Mouse (Mus musculus) olfactory bulb, adult 2 months (tissue): Measurements from ENCODE around the gene Cd24a. TPM values are rescaled to one million over a fixed set of nuclear protein-coding genes. Genes with fewer than 3 reads are reported as not detected.
A peak's percentile ranks its signal among the peaks of the same experiment; 100 is the strongest.

ENCODE experiments used
- H3K27ac ChIP-seq: fragments of 200-500 bp; 2 replicates; pipeline ENCODE4 v1.5.1; 2012; ENCODE audit warnings: low read depth, low read length; ENCODE audit not compliant: insufficient read depth
- H3K4me1 ChIP-seq: fragments of 200-500 bp; 2 replicates; pipeline ENCODE4 v1.6.1; 2012; ENCODE audit warnings: low read length; ENCODE audit not compliant: control insufficient read depth, insufficient read depth
- H3K4me3 ChIP-seq: fragments of 200-500 bp; 2 replicates; pipeline ENCODE4 v1.5.1; 2012; ENCODE audit warnings: mild to moderate bottlenecking, low read depth, low read length, moderate library complexity; ENCODE audit not compliant: insufficient read depth
- CTCF ChIP-seq: fragments of 200-500 bp; IDR thresholded peaks from 2 replicates; pipeline ENCODE4 v1.5.1; 2012; ENCODE audit warnings: low read depth, mild to moderate bottlenecking, low read length, moderate library complexity; ENCODE audit not compliant: insufficient read depth
- POLR2A ChIP-seq: fragments of 200-500 bp; IDR thresholded peaks from 2 replicates; pipeline ENCODE4 v1.6.1; 2012; ENCODE audit warnings: mild to moderate bottlenecking, low read depth, low read length, moderate library complexity; ENCODE audit not compliant: insufficient read depth
- WGBS: fragments of 180-500 bp; shearing (Covaris S2); methylation state at CpG from one replicate; pipeline ENCODE4 v1.1.7; 2018; 5-methylcytosine and 5-hydroxymethylcytosine counted together
- polyA plus RNA-seq: library from polyadenylated mRNA; stranded (reverse); fragments of >200 nt; gene quantifications from 2 replicates; pipeline ENCODE4 v1.2.4, GENCODE M21; 2012; ENCODE audit warnings: low replicate concordance; ENCODE audit not compliant: missing spikeins, insufficient read depth, insufficient read length

The Cd24a gene
- polyA plus RNA-seq, 1 experiment = not detected

DNA sequence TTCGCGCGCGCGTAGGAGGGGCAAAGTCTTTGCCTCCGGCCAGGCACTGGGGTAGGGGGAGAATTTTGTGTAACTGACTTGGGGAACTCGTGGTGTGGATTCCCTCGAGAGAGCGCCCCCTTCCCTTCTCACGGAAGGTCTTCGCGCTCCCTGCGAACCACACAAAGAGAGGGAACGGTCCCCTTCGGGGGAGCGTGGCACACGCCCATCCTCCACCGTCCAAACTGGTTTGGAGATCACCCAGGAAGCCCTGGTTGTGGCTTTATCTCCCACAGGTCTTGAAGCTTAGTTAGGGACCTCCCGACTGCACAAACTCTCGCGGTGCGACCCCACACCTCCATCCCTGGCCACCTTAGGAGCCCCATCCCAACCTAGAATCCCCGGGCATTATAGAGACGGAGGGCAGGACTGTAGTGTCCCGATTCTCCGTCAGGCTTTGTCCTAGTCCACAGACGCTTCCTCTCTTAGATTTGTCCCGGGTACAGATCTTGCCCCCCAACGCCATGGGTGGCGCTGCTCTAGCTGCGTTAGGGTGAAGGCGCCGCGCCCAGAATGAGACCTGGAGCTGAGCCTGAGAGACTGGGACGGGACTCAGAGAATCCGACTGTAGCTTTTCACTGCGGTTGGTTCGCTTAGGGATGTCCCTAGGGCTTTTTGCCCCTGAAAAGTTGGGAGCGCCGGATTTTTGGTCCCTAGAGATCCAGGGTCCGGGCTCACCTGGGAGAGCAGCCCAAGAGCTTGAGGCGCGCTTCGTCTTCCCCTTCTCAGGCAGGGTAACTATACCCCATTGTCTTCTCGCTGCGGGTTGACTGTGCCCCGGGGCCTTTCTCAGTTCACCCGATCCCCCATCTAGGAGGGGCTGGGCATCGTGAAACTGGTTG is 1.5 kb downstream of the Cd24a start:
- WGBS = under 1% methylated on average over 49 of the region's 49 CpGs
- Histone ChIP-seq H3K4me3 (peak overlapping the region; percentile 54), H3K4me1 (peaks cover 15% of the 10 kb centered on the region), H3K27ac (peak overlapping the region; percentile 9; the same call in 1 of the 2 replicates)
- no peak for TF ChIP-seq POLR2A
- TF ChIP-seq CTCF = no peak

- WGBS = 4% methylated on average over 15 of the region's 15 CpGs
- H3K4me1 ChIP-seq = peaks cover 15% of the 10 kb centered on the region
- peak overlapping the region; percentile 46 for H3K4me3 ChIP-seq
- H3K27ac ChIP-seq = no peak overlapping the region
- TF ChIP-seq CTCF = no peak
These were observed 2.6 kb downstream of the Cd24a start for GRCm38 (mm10) chr10:43580649-43581078.

DNA sequence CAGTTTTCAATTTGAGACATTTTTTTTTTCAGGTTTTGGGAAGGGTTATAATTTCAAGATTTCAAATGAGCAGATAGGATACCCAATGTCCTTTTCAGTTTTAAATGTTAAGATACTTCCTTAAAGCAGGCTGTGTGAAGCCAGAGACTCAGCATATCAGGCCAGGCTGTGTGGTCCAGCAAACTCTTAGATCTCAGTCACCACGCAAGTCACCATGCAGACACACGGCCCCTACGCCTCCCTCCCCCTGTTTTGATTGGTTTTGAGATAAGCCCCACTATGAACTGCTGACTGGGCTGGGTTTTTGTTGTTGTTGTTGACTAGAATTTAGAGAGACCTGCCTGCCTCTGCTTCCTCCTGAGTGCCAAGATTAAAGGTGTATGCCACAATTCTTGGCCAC is 3.2 kb downstream of the Cd24a start:
- 82% methylated on average over 3 of the region's 3 CpGs for WGBS
- no peak overlapping the region for H3K27ac ChIP-seq
- H3K4me1 ChIP-seq = peaks cover 15% of the 10 kb centered on the region
- H3K4me3 ChIP-seq = no peak overlapping the region; the same call in 1 of the 2 replicates
- no peak for TF ChIP-seq CTCF
- TF ChIP-seq POLR2A = no peak

- peaks cover 10% of the 10 kb centered on the region for H3K4me1 ChIP-seq
- TF ChIP-seq POLR2A (no peak), CTCF (no peak)
- 92% methylated on average over 4 of the region's 4 CpGs for WGBS
- no peak overlapping the region for H3K27ac ChIP-seq
- H3K4me3 ChIP-seq = no peak overlapping the region
These were observed 6.5 kb downstream of the Cd24a start for GRCm38 (mm10) chr10:43584538-43584937.

DNA sequence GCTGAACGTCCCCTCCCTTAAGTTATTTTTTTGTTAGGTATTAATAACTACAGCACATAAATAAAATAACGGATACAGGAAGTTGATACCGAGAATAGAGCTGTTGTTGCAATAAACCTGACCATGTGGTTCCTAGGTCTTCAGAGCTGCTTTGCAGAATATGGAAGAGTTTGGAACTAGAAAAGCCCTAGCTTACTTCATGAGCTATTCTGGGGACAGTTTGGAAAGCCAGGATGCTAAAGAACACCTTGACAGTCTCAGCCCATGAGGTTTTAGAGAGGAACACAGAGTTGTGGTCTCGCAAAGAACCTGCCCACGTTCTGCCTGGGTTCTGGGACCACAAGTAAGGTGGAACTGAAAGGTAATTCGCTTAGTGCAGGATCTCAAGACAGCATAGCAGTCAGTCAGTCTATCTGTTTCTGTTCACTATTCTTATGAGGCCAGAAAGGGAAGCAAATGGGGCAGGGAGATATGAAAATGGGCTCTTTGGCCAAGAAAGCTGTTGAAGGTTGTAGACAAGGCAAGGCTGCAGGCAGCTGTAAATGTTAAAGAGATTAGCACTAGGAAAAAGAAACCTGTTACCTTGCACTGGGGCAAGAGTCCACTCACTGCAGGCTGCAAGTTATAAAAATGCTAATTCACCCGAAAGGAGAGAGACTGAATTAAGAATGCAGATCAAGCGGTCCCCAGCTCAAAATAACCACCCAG is 10.5 kb downstream of the Cd24a start:
- 78% methylated on average over 8 of the region's 8 CpGs for WGBS
- H3K27ac ChIP-seq = no peak overlapping the region
- no peaks in the 10 kb centered on the region for H3K4me1 ChIP-seq
- H3K4me3 ChIP-seq = no peak overlapping the region
- TF ChIP-seq CTCF = no peak
- TF ChIP-seq POLR2A = no peak

DNA sequence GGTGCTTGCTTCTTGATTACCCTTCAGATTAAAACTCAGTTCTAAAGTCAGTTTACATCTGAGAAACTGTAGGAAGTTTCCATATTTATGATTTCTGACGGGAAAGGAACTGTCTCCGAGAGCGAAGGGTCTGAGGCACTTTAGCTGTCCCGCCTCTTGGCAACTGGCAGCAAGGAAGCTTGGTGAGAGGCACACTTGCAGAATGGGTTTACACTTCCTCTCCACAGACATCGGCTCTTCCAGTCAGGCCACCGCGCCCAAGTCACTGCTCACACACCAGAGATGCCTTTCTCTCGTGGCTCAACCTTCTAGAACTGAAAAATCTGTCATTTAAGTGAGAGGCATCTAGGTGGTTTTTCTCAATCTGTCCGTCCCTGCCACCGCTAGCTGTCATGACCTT is 13.4 kb downstream of the Cd24a start:
- no peak overlapping the region for H3K27ac ChIP-seq
- WGBS = 87% methylated on average over 10 of the region's 10 CpGs
- no peak for TF ChIP-seq CTCF
- TF ChIP-seq POLR2A = no peak

DNA sequence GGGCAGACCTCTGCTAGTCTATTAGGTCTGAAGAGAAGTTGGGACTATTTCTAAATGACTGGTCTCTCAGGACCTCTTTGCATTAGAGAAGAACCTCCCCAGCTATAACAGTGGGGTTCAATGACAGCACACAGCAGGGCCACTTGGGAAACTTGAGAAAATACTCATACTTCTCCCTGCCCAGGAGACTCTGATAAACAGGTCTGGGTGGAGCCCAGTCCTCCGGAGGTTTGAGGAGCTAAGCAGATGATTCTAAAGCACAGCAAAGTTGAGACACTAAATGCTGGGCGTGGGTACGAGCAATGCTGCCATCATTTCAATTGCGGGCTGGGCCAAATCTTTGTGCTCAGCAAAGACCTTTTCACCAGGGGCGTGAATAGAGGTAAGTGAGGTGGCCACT is 15.1 kb downstream of the Cd24a start:
- 84% methylated on average over 5 of the region's 5 CpGs for WGBS
- TF ChIP-seq POLR2A (no peak), CTCF (no peak)
- no peak overlapping the region for H3K4me3 ChIP-seq
- no peak overlapping the region for H3K27ac ChIP-seq
- no peaks in the 10 kb centered on the region for H3K4me1 ChIP-seq

More for the DNA sequence above, 13.4 kb downstream of the Cd24a start:
- no peak overlapping the region for H3K4me3 ChIP-seq
- H3K4me1 ChIP-seq = no peaks in the 10 kb centered on the region

- Histone ChIP-seq H3K4me3 (no peak overlapping the region), H3K4me1 (no peaks in the 10 kb centered on the region), H3K27ac (no peak overlapping the region)
- WGBS = 77% methylated on average over 2 of the region's 2 CpGs
- TF ChIP-seq CTCF = no peak
- TF ChIP-seq POLR2A = no peak
These were observed 16.1 kb downstream of the Cd24a start for GRCm38 (mm10) chr10:43594187-43594586.

DNA sequence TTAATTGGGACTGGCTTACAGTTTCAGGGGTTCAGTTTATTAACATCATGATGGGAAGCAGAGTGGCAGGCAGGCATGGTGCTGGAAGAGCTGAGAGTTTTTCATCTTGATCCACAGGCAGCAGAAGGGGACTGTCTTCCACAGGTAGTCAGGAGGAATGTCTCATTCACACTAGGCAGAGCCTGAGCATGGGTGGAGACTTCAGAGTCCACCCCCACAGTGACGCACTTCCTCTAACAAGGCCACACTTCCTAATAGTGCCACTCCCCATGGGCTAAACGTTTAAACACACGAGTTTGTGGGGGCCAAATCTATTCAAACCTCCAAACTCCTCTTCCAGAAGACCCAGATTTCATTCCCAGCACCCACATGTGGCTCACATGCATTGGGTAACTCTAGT is 16.8 kb downstream of the Cd24a start:
- Histone ChIP-seq H3K4me3 (no peak overlapping the region), H3K27ac (no peak overlapping the region), H3K4me1 (no peaks in the 10 kb centered on the region)
- TF ChIP-seq CTCF = no peak
- no peak for TF ChIP-seq POLR2A
- 72% methylated on average over 3 of the region's 3 CpGs for WGBS
